Mouse (Mus musculus): ENCODE data around the gene Rpl9-ps6. TPM values are rescaled to one million over a fixed set of nuclear protein-coding genes. Genes with fewer than 3 reads are reported as not detected.

Gene Rpl9-ps6
- polyA plus RNA-seq, 1 experiment from 2014 or later = 49.6 TPM

DNA sequence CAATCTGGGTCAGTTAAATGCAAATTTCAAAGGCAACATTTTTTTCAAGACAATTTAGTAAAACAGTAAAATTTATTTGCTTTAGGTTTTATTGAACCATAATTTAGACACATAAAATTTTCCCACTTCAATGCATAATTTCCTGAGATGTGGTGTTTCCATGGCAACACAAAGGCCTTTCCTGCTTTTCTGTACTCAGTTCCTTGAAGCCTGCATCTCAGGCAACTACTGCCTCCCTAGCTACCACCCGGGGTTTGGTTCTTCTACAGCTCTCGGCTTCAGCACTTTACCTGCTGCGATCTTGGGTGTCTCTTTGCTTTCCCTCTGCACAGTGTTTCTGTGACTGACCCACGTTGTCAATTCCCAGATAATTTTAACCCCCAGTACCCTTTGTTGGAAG, 14.1 kb downstream of the Rpl9-ps6 start:
- no peak overlapping the region for H3K4me3 ChIP-seq (replicated peaks)
- H3K9me3 ChIP-seq (replicated peaks) = no peaks in the 10 kb centered on the region
- 56% methylated on average over 4 of the region's 4 CpGs for WGBS
- H3K9ac ChIP-seq (replicated peaks) = no peak overlapping the region
- peak overlapping the region; percentile 54; the same call in 1 of the 2 replicates for H3K27ac ChIP-seq (replicated peaks)
- ATAC-seq (ENCODE audit: low FRiP score) = peak; percentile 82
- H3K4me2 ChIP-seq = no peak overlapping the region
- no peaks in the 10 kb centered on the region for H3K36me3 ChIP-seq
- H3K27me3 ChIP-seq (replicated peaks) = no peaks in the 10 kb centered on the region
- peaks cover 2% of the 10 kb centered on the region; the same call in 1 of the 2 replicates for H3K4me1 ChIP-seq

DNA sequence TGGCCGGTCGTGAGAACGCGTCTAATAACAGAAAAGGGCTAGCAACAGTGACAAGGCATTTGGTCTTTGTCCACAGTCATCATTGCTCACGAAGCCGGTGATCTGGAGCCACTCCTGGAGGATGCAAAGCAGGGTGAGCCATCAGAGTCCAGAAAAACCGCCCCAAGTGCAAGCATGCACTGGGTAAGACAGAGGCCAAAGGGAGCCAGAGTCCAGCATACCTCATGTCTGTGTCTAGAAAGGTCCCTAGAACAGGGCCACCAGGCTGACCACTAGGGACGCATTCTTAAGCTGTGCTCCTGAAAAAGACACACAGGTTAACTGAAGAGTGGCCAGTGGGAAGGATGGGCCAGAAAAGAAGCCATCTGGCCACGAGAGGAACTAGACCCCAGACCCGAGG, 17.4 kb downstream of the Rpl9-ps6 start:
- no peak for ATAC-seq (ENCODE audit: low FRiP score)
- no peak overlapping the region for H3K4me2 ChIP-seq
- H3K9ac ChIP-seq (replicated peaks) = no peak overlapping the region
- no peak overlapping the region for H3K27ac ChIP-seq (replicated peaks)
- H3K36me3 ChIP-seq = no peaks in the 10 kb centered on the region
- peaks cover 2% of the 10 kb centered on the region; the same call in 1 of the 2 replicates for H3K4me1 ChIP-seq
- no peaks in the 10 kb centered on the region for H3K27me3 ChIP-seq (replicated peaks)
- H3K4me3 ChIP-seq (replicated peaks) = no peak overlapping the region
- H3K9me3 ChIP-seq (replicated peaks) = no peaks in the 10 kb centered on the region
- 95% methylated on average over 10 of the region's 10 CpGs for WGBS

DNA sequence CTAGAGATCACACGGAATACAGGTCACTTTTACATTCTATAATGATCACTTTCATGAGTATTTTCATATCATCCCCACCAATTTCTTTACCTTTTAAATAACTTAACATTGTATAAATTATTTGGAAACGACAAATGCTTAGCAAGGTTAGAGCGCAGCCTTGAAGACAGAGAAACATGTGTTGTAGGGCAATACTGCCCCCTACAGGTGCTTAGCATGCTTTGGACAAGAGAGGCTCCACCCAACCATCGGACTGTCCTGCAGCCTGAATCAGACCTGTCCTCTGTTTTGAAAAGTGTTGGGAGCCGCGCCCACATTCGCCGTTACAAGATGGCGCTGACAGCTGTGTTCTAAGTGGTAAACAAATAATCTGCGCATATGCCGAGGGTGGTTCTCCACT, 24.8 kb downstream of the Rpl9-ps6 start:
- no peaks in the 10 kb centered on the region for H3K9me3 ChIP-seq (replicated peaks)
- ATAC-seq (ENCODE audit: low FRiP score) = no peak
- H3K4me1 ChIP-seq = no peaks in the 10 kb centered on the region
- no peaks in the 10 kb centered on the region for H3K27me3 ChIP-seq (replicated peaks)
- no peak overlapping the region for H3K4me3 ChIP-seq (replicated peaks)
- no peak overlapping the region for H3K9ac ChIP-seq (replicated peaks)
- 96% methylated on average over 11 of the region's 11 CpGs for WGBS
- H3K27ac ChIP-seq (replicated peaks) = no peak overlapping the region
- no peak overlapping the region for H3K4me2 ChIP-seq
- no peaks in the 10 kb centered on the region for H3K36me3 ChIP-seq

DNA sequence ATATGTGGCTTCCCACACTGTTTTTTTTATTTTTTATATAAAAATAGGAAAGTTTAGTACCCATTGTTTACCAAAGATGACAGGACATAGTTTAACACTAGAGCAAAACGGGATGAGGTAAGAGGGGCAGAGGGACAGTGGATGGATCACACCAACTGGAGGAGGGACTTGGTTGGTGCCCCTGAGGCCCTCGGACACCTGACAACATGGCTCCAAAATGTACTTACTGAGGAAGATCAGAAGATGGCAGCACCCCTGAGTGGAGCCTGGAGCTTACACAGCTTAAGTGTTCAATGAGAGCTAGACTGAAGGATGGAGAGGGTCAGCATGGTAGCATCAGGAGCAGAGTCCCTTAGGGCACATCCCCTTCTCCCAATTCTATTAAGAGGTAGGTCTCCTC, 27.0 kb downstream of the Rpl9-ps6 start:
- H3K4me1 ChIP-seq = no peaks in the 10 kb centered on the region
- H3K9ac ChIP-seq (replicated peaks) = no peak overlapping the region
- H3K9me3 ChIP-seq (replicated peaks) = no peaks in the 10 kb centered on the region
- ATAC-seq (ENCODE audit: low FRiP score) = no peak
- H3K36me3 ChIP-seq = no peaks in the 10 kb centered on the region
- H3K4me3 ChIP-seq (replicated peaks) = no peak overlapping the region
- no peaks in the 10 kb centered on the region for H3K27me3 ChIP-seq (replicated peaks)
- H3K27ac ChIP-seq (replicated peaks) = no peak overlapping the region
- no peak overlapping the region for H3K4me2 ChIP-seq
- 92% methylated on average over 2 of the region's 2 CpGs for WGBS

DNA sequence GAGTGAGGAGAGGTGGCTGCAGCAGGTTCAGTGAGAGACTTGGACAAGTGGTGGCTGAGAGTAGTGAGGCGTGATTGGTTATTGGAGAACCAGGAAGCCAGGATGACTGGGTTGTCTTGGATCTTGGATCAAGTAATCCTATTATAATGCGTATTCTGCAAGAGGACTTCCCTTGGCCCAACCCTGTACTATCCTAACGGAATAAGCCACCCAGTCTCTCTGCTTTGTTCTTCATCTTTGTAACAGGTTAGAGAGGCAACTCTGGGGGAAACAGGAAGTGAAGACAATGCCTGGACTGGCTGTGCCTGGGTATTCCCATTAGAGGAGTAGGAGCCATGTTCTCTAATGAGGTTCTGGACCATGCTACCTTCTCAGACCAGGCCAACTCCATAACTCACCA, 40.5 kb downstream of the Rpl9-ps6 start:
- H3K4me3 ChIP-seq (replicated peaks) = no peak overlapping the region
- no peak overlapping the region for H3K9ac ChIP-seq (replicated peaks)
- 89% methylated on average over 3 of the region's 3 CpGs for WGBS
- no peak for ATAC-seq (ENCODE audit: low FRiP score)
- H3K36me3 ChIP-seq = no peaks in the 10 kb centered on the region
- no peak overlapping the region for H3K27ac ChIP-seq (replicated peaks)
- H3K9me3 ChIP-seq (replicated peaks) = no peaks in the 10 kb centered on the region
- H3K4me2 ChIP-seq = no peak overlapping the region
- no peaks in the 10 kb centered on the region for H3K4me1 ChIP-seq
- H3K27me3 ChIP-seq (replicated peaks) = no peaks in the 10 kb centered on the region

DNA sequence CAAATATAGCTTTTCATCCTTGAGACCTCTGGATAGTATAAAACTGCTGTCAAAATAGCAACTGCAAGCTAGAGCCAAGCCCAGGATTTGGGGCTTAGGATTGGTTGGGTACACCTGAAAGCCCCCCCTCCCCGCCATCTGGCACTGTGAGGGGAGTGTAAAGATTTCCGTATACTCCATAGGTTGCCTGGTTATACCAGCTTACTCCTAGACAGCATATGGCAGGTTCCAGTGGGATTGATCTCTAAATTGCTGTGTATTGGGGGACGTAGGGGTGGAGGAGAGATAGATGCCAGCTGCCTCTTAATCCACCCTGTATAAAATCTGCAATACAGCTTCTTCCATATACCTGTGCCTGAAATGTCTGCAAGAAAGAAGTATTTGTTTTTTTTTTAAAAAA, 41.7 kb downstream of the Rpl9-ps6 start:
- Histone ChIP-seq H3K36me3 (no peaks in the 10 kb centered on the region), H3K4me2 (no peak overlapping the region), H3K27ac (replicated peaks) (no peak overlapping the region), H3K9me3 (replicated peaks) (no peaks in the 10 kb centered on the region), H3K4me3 (replicated peaks) (no peak overlapping the region), H3K4me1 (no peaks in the 10 kb centered on the region), H3K9ac (replicated peaks) (no peak overlapping the region), H3K27me3 (replicated peaks) (no peaks in the 10 kb centered on the region)
- WGBS = 80% methylated on average over 3 of the region's 3 CpGs
- ATAC-seq (ENCODE audit: low FRiP score) = no peak

DNA sequence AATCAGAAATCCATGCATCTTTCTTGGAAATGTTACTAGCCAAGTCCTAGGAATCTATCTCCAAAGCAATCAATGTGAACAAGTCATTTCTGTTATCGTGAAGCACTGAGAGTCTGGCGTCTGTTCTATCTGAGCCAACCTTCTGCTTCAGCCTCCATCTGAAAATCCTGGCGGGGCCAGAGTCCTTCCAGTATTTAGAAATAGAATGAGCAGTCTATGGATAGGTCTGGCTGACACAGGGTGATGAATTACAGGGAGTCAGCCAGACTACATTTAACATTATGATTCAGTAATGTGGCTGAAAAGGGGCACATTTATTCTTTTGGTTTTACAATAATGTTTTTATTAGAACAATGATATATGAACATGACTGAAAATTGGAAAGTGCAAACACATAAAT, 47.3 kb downstream of the Rpl9-ps6 start:
- H3K27me3 ChIP-seq (replicated peaks) = no peaks in the 10 kb centered on the region
- no peak overlapping the region for H3K4me3 ChIP-seq (replicated peaks)
- no peak overlapping the region for H3K27ac ChIP-seq (replicated peaks)
- ATAC-seq (ENCODE audit: low FRiP score) = no peak
- no peaks in the 10 kb centered on the region for H3K4me1 ChIP-seq
- WGBS = 75% methylated on average over 3 of the region's 3 CpGs
- H3K4me2 ChIP-seq = no peak overlapping the region
- H3K36me3 ChIP-seq = no peaks in the 10 kb centered on the region
- no peak overlapping the region for H3K9ac ChIP-seq (replicated peaks)
- H3K9me3 ChIP-seq (replicated peaks) = no peaks in the 10 kb centered on the region

DNA sequence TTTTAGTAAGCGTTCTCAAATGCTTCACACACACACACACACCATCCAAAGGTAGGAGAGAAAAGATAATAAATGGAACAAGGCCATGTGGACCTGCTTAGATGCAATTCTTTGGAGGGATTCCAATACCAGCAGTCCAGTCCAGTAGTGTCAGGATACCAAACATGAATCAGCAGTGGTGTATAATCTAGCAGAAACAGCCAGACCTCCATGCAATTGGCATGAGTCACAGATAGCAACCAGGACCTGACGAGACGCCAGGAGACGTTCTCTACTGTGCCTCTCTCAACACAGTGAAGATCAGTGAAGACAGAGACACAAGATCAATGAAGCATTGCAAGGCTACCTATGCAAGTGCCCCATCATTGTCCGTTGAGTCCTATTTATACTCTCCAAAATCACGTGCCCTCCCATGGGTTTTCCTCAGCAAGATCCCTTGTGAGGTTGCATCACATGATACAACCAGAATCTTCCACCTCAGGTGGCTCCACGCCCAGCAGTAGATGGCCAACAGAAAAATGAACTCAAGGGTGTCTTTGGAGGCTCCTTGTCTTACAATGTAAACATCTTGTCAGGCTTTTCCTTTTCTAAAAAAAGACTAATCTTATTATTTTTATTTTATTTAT, 49.6 kb downstream of the Rpl9-ps6 start:
- H3K9ac ChIP-seq (replicated peaks) = no peak overlapping the region
- 93% methylated on average over 7 of the region's 7 CpGs for WGBS
- H3K36me3 ChIP-seq = no peaks in the 10 kb centered on the region
- H3K27me3 ChIP-seq (replicated peaks) = no peaks in the 10 kb centered on the region
- no peak for ATAC-seq (ENCODE audit: low FRiP score)
- H3K4me3 ChIP-seq (replicated peaks) = no peak overlapping the region
- H3K4me1 ChIP-seq = no peaks in the 10 kb centered on the region
- no peak overlapping the region for H3K4me2 ChIP-seq
- no peaks in the 10 kb centered on the region for H3K9me3 ChIP-seq (replicated peaks)
- H3K27ac ChIP-seq (replicated peaks) = no peak overlapping the region

Other genes with a start within 250 kb of the Rpl9-ps6 start
- gene Sgms1, start 76.9 kb downstream of the Rpl9-ps6 start, polyA plus RNA-seq (2015; fragmentation: Nextera tagmentation; extraction: Ambion mirVana) = 24.6 and 26.3 TPM in 2 replicates
- gene Minpp1, start 19.2 kb upstream of the Rpl9-ps6 start, polyA plus RNA-seq (2015; fragmentation: Nextera tagmentation; extraction: Ambion mirVana) = 58.4 and 62.0 TPM in 2 replicates
- 1.7 and 1.9 TPM in 2 replicates for gene Papss2, start 129.2 kb upstream of the Rpl9-ps6 start, polyA plus RNA-seq (2015; fragmentation: Nextera tagmentation; extraction: Ambion mirVana)